Mouse (Mus musculus) urinary bladder, postnatal 14 days (tissue): Measurements from ENCODE around the gene Olfr305.
"Not testable (repeated sequence)": the region's sequence is repeated elsewhere in the genome, so short reads cannot be mapped to it uniquely, and the experiment has no call there.

Source experiments
- DNase-seq: peaks from one replicate; pipeline ENCODE4 v3.0.0; 2021; ENCODE audit warnings: low spot score

The Olfr305 gene

GRCm38 (mm10) chr7:86366828-86367227, at the start of gene Olfr305:
Gene Olfr305, minus strand, starts transcription at chr7:86366928.
- DNase-seq: no peak

GRCm38 (mm10) chr7:86403546-86403945, 36.8 kb upstream of the Olfr305 start, which contains the start of gene Olfr301:
Gene Olfr301, plus strand, starts transcription at chr7:86403846.
- no peak for DNase-seq

GRCm38 (mm10) chr7:86397689-86398088, 31.0 kb upstream of the Olfr305 start, which contains the start of gene Olfr303:
Gene Olfr303, minus strand, starts transcription at chr7:86397789.
- no peak for DNase-seq

- no peak for DNase-seq
Observed at GRCm38 (mm10) chr7:86386558-86386957, 19.8 kb upstream of the Olfr305 start, which contains the start of gene Olfr304. Gene Olfr304, minus strand, starts transcription at chr7:86386658.

- DNase-seq: no peak
Observed at GRCm38 (mm10) chr7:86385769-86386168, 19.0 kb upstream of the Olfr305 start.

- DNase-seq: not testable (repeated sequence)
Observed at GRCm38 (mm10) chr7:86346296-86346695, 20.4 kb downstream of the Olfr305 start.

- DNase-seq: no peak
Observed at GRCm38 (mm10) chr7:86344253-86344652, 22.5 kb downstream of the Olfr305 start.

- no peak for DNase-seq
Observed at GRCm38 (mm10) chr7:86342881-86343565, 23.7 kb downstream of the Olfr305 start.

GRCm38 (mm10) chr7:86337486-86337885, 29.2 kb downstream of the Olfr305 start, which contains the start of gene Olfr307:
Gene Olfr307, minus strand, starts transcription at chr7:86337586.
- no peak for DNase-seq

- DNase-seq: no peak
Observed at GRCm38 (mm10) chr7:86325530-86325929, 41.2 kb downstream of the Olfr305 start, which contains the start of gene Olfr308. Gene Olfr308, minus strand, starts transcription at chr7:86325630.

GRCm38 (mm10) chr7:86321323-86321722, 45.4 kb downstream of the Olfr305 start:
- DNase-seq: no peak

- DNase-seq: no peak
Observed at GRCm38 (mm10) chr7:86313608-86314007, 53.1 kb downstream of the Olfr305 start, which contains the start of gene Olfr309. Gene Olfr309, minus strand, starts transcription at chr7:86313708.
